Mouse (Mus musculus) frontal cortex, postnatal 36 days (tissue): Measurements from ENCODE around the gene Gm10964.
"Not testable (repeated sequence)": the region's sequence is repeated elsewhere in the genome, so short reads cannot be mapped to it uniquely, and the experiment has no call there.

ENCODE experiments used
- DNase-seq, 2 experiments: peaks; one replicate each; pipeline ENCODE4 v3.0.0; 2022; ENCODE audit warnings: low spot score in 2 of 2

Gene Gm10964

DNA sequence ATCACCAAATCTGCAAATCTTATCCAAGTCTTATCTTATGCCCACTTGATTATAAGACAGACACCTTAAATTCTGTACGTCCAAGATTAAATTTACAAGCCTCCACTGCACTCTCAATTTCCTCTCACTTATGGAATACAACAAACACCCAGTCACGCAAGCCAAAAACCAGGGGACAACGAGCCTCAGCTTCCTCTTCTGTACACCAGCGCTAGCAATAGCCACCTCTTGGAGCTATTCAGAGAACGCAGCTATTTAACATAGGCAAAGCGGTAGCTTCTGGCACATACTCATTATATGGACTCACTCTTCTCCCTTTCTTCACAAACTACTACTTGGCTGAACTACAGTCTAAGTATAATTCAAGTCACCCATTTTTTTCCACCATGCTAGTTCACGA is 40.0 kb downstream of the Gm10964 start:
- no peak for DNase-seq

GRCm38 (mm10) chr3:103780271-103780670 is 41.1 kb downstream of the Gm10964 start:
- DNase-seq, result peak in 1 of 2 experiments; percentile 45

GRCm38 (mm10) chr3:103780777-103781176 is 41.6 kb downstream of the Gm10964 start:
- DNase-seq, result no peak

GRCm38 (mm10) chr3:103782844-103783609 is 43.9 kb downstream of the Gm10964 start:
- no peak for DNase-seq

DNA sequence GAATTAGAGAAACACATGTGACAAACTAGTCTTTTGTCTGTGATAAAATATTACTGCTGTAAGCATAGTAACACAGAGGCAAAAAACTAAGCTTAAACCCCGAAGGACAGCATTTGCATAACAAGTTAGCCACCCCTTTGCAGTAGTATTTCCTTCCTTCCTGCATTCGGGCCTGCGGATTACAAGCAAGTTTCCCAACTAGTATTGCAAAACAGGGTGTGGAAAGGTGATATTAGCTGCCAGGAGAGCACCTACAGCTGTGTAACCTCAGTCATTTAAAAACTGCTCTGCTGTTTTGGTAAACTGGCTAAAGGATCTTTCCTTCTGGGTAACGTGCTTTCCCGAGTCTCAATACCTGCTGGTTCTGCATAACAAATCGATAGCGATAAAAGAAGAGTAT is 48.1 kb downstream of the Gm10964 start:
- DNase-seq, result no peak

DNA sequence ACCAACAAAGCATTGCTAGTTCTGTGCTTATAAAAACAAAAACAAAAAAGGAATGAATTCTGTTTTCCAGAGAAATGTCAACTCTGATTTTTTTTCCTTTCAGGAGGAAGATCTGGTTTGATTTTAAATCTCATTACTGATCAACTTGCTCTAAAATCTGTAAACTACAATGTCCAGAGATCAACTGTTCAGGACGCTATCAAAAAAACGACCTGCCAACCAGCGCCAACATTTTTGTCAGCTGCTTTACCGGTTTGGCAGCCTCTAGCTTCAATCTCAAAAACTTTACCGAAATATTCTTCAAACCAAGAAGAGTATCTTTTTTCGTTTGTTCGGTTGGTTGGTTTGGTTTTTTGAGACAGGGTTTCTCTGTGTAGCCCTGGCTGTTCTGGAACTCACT is 49.9 kb downstream of the Gm10964 start:
- DNase-seq, result no peak

- peak in 1 of 2 experiments; percentile 24 for DNase-seq
Measured at GRCm38 (mm10) chr3:103789891-103790345, 50.8 kb downstream of the Gm10964 start.

GRCm38 (mm10) chr3:103790346-103791145 is 51.4 kb downstream of the Gm10964 start:
- DNase-seq, result no peak

DNA sequence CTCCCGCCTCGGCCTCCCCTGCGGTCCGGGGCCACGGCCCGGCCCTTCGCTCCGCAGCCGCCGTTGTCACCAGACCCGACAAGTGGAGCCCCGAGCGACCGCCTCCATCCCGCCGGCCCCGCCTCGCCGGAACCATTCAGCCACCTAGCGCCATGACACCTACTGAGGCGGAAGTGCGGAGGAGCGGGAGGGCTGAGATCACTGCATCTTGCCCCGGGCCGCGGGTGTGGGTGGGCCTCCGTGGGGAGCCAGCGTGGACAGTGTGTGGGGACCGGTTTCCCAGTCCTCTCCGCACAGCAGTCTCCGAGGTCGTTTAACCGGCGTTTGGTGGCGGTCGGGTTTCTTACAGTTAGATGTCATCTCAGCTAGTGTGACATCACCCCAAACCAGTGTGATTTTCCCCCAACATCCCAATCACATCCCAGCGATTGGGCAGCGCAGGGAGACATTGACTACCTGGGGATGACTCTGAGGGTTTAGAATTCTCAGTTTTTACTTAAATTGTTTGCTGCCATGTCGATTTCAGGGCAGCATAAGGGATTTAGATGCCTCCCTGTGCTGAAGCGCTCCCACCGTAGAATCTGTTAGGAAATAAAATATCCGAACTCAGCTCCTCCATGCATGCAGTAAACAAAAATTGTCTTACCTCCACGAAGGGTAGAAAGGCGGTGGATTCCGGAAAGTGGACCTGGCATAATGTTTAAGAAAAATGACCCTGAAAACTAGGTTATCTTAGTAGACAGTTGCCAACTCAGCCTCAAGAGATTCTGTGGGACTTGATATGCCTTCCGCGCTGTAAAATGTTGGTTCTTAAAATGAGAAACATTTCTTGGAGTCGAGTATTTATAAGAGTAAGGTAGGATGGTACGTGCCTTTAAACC is 52.3 kb downstream of the Gm10964 start, which contains the start of gene Hipk1:
Gene Hipk1 (minus strand): TSS at position 334 of the 881 bp plus-strand sequence.
- peak; percentile 94 to 96 for DNase-seq

GRCm38 (mm10) chr3:103792111-103792406 is 52.9 kb downstream of the Gm10964 start:
- not testable (repeated sequence) for DNase-seq

- DNase-seq, result no peak
Measured at GRCm38 (mm10) chr3:103792566-103792965, 53.4 kb downstream of the Gm10964 start.
